Mouse (Mus musculus) activated CD4-positive, CD25-positive, alpha-beta regulatory T cell, adult 4 months (primary cell): ENCODE measurements around the gene Sh3pxd2b. TPM values are rescaled to one million over a fixed set of nuclear protein-coding genes. Genes with fewer than 3 reads are reported as not detected.

Experiments used
- ATAC-seq: one replicate; pipeline ENCODE4 v1.8.0; 2017
- polyA plus RNA-seq, 2 experiments: library from polyadenylated mRNA; unstranded; fragments of 100-300 nt; shearing (Covaris generic); gene quantifications; one replicate each; pipeline ENCODE4 v1.2.1; 2017

The Sh3pxd2b gene
- polyA plus RNA-seq, 2 experiments from 2014 or later = 0.06 TPM; not detected in 1

DNA sequence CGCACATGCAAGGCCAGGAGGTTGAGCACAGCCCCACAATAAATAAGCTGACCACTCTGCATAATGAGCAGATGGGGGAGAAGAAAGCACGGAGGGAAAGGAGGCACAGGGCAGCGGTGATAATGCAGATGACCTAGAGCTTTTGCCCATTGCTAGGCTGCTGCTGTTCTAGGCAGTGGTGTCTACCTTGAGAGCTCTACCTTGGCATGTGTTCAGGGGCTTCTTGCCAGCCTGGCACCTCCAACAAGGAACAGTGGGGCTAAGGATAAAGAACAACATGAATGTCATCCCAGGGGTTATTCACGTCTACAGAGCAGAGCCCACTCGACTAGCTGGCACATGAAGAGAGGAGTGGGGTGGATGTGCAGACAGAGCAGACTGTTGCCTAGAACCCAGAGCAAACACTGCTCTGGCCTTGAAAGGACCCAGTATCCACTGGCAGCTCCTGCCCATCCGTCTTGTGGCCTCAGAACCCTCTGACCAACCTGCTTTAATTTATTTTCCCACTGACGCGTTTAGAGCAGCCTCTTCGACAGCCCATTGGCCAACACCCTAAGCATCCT lies 26.5 kb downstream of the Sh3pxd2b start:
- no peak for ATAC-seq

DNA sequence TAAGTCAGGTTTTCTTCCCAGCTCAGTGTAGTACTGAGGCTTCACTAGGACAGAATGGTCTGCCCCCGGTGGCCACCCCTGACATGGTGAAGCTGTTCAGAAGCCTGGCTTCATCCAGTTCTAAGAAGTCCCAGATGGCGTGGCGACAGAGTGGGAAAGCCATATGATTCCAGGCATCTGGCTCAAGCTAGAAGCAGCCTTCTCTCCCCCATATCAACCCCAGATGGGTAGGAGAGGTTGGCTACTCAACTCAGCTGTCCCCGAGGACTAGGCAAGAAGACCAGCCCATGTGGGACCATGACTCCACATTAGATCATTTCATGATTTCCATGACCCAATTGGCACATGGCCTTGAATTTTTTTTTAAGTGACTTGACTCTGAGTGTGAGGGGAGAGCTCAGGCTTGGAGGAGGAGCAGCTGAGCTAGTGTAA lies 27.5 kb downstream of the Sh3pxd2b start:
- no peak for ATAC-seq

DNA sequence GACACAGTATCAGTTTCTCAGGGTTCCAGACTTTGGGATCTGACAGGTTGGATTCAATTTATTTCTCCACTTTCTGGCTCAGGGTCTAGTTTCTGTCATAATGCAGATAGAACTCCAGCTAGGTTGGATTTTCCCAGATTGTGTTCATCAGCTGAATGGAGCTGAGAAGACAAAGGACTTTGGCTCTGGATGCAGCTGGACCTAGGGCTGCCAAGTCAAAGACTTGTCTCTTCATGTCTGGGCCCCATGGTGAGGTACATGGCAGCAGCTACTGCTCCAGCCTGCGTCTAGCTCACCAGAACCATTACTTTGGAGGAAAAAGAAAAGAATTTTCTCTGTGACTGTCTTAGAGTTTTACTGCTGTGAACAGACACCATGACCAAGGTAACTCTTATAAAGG lies 28.5 kb downstream of the Sh3pxd2b start:
- no peak for ATAC-seq

DNA sequence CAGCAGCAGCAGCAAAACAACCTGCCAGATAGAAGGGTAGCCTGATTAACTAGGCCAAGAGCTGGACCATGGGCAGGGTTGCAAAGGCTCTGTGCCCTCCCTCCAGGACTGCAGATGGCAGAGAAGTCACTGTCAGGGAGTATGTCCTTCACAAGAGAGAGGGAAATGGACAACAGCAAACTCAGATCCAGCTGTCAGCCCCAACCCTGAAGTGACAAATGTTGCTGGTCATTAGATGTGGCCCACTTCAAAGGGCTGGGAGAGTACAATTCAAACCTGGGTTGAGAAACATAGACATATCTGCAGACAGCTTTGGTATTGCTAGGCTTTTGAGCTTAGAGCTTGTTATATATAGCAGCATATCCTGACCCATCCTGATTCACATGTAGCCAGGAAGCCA lies 32.3 kb downstream of the Sh3pxd2b start:
- ATAC-seq = no peak

DNA sequence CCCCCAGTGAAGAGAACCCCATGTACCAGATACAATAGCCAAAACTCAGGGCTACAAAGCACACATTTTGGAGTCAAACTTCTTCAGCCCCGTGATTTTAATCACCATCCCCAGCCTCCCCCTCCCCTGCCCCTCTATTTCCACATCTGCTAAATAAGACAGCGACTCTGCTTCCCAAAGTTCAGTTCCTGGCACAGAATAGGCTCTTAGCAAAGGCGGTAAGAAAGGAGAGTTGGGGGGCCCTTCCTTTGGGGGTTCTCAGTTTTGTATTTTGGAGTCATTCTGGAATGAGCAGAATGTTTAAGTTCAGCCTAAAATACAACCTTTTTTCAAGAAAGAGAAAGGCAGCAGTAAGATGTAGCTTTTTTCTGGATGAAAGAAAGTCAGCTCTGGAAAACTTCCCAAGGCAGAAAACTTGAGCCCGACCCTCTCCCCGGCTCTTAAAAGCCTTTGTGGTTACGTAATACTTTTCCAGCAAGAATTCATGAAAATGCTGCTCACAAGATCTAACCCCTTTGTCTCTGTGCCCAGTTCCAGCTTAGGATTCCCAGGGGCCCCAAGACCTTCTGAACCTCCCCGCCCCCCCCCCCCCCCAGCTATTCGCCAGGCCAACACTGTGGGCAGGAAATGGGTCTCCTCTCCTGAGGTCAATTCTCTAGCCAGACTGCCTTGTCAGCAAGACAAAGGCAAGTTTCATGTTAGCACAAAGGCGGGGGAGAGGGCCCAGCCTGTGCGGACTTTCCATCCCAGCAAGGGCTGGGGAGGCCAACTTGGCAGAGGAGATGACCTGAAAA lies 35.9 kb downstream of the Sh3pxd2b start:
- ATAC-seq = no peak

DNA sequence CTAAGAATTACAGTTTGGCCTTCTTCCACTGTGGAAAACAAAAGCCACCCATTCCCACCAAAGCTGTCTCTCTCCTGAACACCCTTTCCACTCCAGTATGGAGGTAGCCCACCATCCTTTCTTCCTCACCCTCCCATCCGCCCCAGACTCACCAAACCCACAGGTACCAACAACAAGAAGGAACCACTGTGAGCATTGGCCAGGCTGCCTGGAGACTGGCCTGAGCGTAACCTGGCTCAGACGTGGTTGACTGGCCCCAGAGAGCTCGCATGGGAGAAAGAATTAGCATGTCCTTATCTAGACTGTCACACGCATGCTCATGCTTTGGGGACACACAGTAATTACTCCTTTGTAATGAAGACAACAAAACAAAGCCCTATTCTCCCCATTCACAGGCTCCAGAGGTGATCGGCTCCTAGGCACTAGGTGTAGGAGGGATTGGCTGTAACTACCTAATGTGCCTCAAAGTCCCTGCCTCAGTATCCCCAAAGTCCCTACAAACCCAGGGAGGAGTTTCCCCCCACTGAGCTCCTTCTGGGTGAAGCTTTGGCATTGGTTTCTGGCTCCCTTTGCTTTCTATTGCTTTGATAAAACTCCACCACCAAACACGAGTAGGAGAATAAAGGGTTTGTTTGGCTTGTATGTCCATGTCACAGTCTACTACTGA lies 36.6 kb downstream of the Sh3pxd2b start:
- no peak for ATAC-seq

- no peak for ATAC-seq
These were observed 38.4 kb downstream of the Sh3pxd2b start for GRCm38 (mm10) chr11:32386043-32386442.

- no peak for ATAC-seq
These were observed 40.4 kb downstream of the Sh3pxd2b start for GRCm38 (mm10) chr11:32388064-32388463.

GRCm38 (mm10) chr11:32393095-32393494 lies 45.5 kb downstream of the Sh3pxd2b start:
- ATAC-seq = no peak

GRCm38 (mm10) chr11:32395791-32396190 lies 48.2 kb downstream of the Sh3pxd2b start:
- ATAC-seq = no peak

DNA sequence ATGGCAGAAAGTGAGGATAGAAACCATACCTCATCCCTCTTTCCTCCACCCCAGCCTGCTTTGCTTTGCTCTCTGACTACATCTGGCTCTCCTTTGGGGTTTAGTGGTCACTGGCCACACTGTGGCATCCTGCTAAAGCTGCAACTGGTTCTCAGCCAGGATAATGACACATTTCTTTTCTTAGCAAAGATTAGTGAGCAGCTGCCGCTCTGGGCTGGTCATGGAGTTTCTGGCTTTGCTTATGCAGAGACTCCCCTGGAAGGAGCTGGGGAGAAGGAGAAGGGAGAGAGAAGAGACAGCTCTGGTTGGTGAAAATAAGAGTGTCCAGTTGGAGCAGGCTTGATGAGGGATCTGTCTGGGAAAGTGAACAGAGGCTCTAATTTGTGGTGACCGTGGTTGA lies 50.8 kb downstream of the Sh3pxd2b start:
- no peak for ATAC-seq

DNA sequence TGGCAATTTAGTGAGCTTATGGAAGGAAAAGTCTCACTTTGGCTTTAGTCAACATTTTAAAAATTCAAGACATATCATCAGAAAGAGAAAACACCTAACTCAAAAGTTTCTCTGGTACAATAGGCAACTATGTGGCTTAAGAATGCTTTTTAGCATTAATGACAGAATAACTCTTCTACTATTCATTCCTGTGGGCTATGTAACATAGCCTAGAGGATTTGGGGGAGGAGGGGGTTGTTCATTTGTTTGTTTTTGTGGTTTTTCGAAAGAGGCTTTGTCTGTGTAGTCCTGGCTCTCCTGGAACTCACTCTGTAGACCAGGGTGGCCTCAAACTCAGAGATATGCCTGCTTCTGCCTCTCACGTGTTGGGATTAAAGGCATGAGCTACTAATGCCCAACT lies 51.6 kb downstream of the Sh3pxd2b start:
- no peak for ATAC-seq

GRCm38 (mm10) chr11:32402712-32403111 lies 55.1 kb downstream of the Sh3pxd2b start:
- no peak for ATAC-seq

GRCm38 (mm10) chr11:32404708-32405107 lies 57.1 kb downstream of the Sh3pxd2b start:
- no peak for ATAC-seq

DNA sequence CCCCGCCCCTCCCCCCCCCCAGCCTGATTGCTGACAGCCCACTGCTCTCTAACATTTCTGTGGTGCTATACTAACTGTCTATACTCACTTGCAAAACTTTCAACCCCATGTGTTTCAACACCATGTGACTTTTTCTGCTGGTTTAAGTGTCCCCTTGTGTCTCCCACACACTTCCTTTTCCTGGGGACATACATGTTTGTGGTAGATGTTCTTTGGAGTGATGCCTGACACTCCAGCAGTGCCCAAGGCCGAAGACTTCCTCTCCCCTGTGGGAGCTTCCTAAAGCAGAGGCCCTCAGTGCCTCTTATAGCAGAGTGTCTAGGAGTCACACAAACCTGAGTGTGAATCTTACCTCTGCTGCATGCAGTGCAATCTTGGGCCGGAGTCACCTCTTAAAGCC lies 60.2 kb downstream of the Sh3pxd2b start:
- no peak for ATAC-seq

DNA sequence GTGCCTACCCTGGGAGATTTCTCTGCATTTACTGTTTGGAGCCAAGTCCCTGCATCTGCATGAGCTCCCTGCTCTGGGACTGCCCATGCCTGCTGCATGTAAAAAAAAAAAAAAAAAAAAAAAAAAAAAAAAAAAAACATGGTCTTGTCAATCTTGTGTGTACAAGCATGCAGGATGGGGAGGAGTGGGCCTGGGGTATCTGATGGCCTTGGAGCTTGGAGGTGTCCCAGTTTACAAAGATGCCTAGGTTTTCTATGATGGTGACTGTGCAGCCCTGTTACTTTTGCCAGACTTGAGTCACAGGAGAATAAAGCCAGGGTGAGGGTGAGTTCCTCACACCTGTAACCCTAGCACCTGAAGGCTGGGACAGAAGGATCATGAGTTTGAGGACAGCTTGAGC lies 61.4 kb downstream of the Sh3pxd2b start:
- no peak for ATAC-seq

GRCm38 (mm10) chr11:32409823-32410562 lies 62.4 kb downstream of the Sh3pxd2b start:
- ATAC-seq = no peak

GRCm38 (mm10) chr11:32420001-32420400 lies 72.4 kb downstream of the Sh3pxd2b start:
- ATAC-seq = no peak

DNA sequence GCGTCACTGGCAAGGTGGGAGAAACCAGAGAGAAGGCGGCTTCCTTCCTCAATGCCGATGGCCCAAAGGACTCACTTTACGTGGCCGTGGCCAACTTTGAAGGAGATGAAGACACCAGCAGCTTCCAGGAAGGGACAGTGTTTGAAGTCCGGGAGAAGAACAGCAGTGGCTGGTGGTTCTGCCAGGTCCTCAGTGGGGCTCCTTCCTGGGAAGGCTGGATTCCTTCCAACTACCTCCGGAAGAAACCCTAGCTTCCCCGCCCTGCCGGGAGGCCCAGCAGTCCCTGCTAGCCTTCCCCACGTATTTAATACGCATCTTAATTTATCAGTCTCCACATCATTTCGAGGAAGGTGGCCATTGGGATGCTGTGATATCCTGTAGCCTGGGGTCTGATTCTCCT lies 75.7 kb downstream of the Sh3pxd2b start:
- no peak for ATAC-seq

- no peak for ATAC-seq
These were observed 77.0 kb downstream of the Sh3pxd2b start for GRCm38 (mm10) chr11:32424600-32424999.

DNA sequence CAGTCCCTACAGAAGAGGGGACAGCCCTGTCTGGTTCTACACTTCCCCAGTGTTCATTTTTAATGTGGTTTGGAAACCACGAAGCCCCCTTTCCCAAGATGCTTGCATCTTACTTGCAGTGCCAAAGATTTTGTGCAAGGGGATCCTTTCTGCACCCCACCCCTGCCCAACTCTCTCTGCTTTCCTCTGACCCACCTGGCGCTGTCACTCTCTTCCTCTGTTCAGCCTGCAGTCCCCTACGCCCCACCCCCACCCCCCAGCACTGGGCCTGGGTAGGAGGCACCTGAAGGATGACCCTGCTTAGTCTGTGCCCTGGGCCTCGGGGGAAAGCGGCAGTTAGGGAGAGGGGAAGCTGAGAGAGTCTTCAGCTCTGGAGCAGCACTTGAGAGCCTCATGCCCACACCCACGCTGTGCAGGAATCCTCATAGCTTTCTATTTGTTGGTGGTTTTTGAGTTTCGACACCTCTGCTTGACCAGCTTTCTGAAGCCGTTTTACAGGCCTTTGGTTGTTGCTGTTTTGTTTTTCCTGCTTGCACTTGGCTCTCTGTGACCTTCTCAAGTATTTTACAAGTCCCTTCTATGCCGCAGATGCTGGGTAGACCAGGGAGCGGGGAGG lies 77.5 kb downstream of the Sh3pxd2b start:
- ATAC-seq = no peak

- ATAC-seq = no peak
These were observed 79.9 kb downstream of the Sh3pxd2b start for GRCm38 (mm10) chr11:32427537-32427936.
